Mouse (Mus musculus) midbrain, embryonic 16.5 days (tissue): ENCODE measurements around the gene Kif3c. TPM values are rescaled to one million over a fixed set of nuclear protein-coding genes. Genes with fewer than 3 reads are reported as not detected.

Source experiments
- ATAC-seq: fragments of 200-750 bp; cut with Nextera tagmentation; 2 replicates; pipeline ENCODE4 v1.8.0; 2017; ENCODE audit warnings: moderate TSS enrichment
- H3K27ac ChIP-seq: fragments of 300-500 bp; sonication (generic); 2 replicates; pipeline ENCODE4 v1.5.1; 2014; ENCODE audit warnings: mild to moderate bottlenecking, low read length, mixed read lengths
- H3K27me3 ChIP-seq: fragments of 300-500 bp; sonication (generic); 2 replicates; pipeline ENCODE4 v1.6.1; 2014; ENCODE audit warnings: low read depth, low read length, mixed read lengths; ENCODE audit not compliant: control insufficient read depth, insufficient read depth
- H3K36me3 ChIP-seq: fragments of 300-500 bp; sonication (generic); 2 replicates; pipeline ENCODE4 v1.6.1; 2014; ENCODE audit warnings: mild to moderate bottlenecking, low read length, moderate library complexity, mixed read lengths; ENCODE audit not compliant: control insufficient read depth, insufficient read depth
- H3K4me1 ChIP-seq: fragments of 300-500 bp; sonication (generic); 2 replicates; pipeline ENCODE4 v1.6.1; 2014; ENCODE audit warnings: mild to moderate bottlenecking, low read length, mixed read lengths; ENCODE audit not compliant: control insufficient read depth, insufficient read depth
- H3K4me2 ChIP-seq: fragments of 300-500 bp; sonication (generic); 2 replicates; pipeline ENCODE4 v1.6.1; 2014; ENCODE audit warnings: mild to moderate bottlenecking, low read length, mixed read lengths
- H3K4me3 ChIP-seq: fragments of 300-500 bp; sonication (generic); 2 replicates; pipeline ENCODE4 v1.5.1; 2014; ENCODE audit warnings: low read depth, mild to moderate bottlenecking, low read length, moderate library complexity, mixed read lengths
- H3K9ac ChIP-seq: fragments of 300-500 bp; sonication (generic); 2 replicates; pipeline ENCODE4 v1.6.1; 2014; ENCODE audit warnings: low read depth, low read length, mixed read lengths
- H3K9me3 ChIP-seq: fragments of 300-500 bp; sonication (generic); replicated peaks from 2 replicates; pipeline ENCODE4 v1.6.1; 2014; ENCODE audit warnings: mild to moderate bottlenecking, low read length, mixed read lengths; ENCODE audit not compliant: control insufficient read depth, poor library complexity, severe bottlenecking
- WGBS: fragments of 180-500 bp; shearing (Covaris S2); extraction: QIAGEN DNeasy Blood & Tissue Kit; methylation state at CpG from one replicate; pipeline ENCODE4 v1.1.7; 2014; 5-methylcytosine and 5-hydroxymethylcytosine counted together
- polyA plus RNA-seq: library from polyadenylated mRNA; unstranded; fragments of >200 nt; fragmentation: Nextera tagmentation; extraction: Ambion mirVana; gene quantifications from 2 replicates; pipeline ENCODE4 v1.2.1, GENCODE M21; 2015

The Kif3c gene
- 94.5 and 96.7 TPM in 2 replicates for polyA plus RNA-seq

GRCm38 (mm10) chr12:3364508-3365448 lies at the start of gene Kif3c:
TSS of gene Kif3c (plus strand) at chr12:3365132.
- ATAC-seq, result peak; percentile 94
- Histone ChIP-seq H3K36me3 (peaks cover 11% of the 10 kb centered on the region), H3K9me3 (no peaks in the 10 kb centered on the region; the same call in 1 of the 2 replicates), H3K4me1 (peaks cover 34% of the 10 kb centered on the region), H3K27ac (peak within 1 kb of the TSS; percentile 94), H3K9ac (peak within 1 kb of the TSS; percentile 98), H3K27me3 (no peaks in the 10 kb centered on the region), H3K4me2 (peak within 1 kb of the TSS; percentile 76), H3K4me3 (peak within 1 kb of the TSS; percentile 82)
- WGBS, result 7% methylated on average over 40 of the region's 48 CpGs

DNA sequence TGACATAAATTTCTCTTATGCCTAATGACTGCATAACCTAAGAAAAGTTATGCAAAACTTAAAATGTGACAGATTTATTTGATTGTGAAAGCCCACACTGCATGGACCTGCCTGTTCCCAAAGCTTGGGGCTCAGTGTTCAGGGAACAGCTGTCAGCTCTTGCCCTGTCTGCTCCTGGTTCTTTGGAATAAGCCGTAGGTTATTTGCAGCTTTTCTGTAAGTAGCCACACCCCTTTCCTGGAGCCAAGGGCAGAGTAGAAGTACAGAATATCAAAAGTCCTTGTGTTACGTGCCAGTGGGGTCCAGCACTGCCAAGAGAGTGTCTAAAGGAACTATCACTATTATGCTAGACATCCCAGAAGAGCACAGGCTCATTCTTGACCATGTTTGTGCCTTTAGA lies 48.8 kb upstream of the Kif3c start:
- WGBS, result 58% methylated on average over 2 of the region's 2 CpGs
- H3K4me2 ChIP-seq, result no peak overlapping the region
- H3K36me3 ChIP-seq, result no peaks in the 10 kb centered on the region
- H3K27ac ChIP-seq, result no peak overlapping the region
- no peaks in the 10 kb centered on the region for H3K9me3 ChIP-seq
- H3K4me1 ChIP-seq, result 0 out of 2 replicates have a peak, but pooled peaks cover under 1% of the 10 kb centered on the region
- ATAC-seq, result no peak
- no peak overlapping the region for H3K9ac ChIP-seq
- no peaks in the 10 kb centered on the region for H3K27me3 ChIP-seq
- H3K4me3 ChIP-seq, result no peak overlapping the region

DNA sequence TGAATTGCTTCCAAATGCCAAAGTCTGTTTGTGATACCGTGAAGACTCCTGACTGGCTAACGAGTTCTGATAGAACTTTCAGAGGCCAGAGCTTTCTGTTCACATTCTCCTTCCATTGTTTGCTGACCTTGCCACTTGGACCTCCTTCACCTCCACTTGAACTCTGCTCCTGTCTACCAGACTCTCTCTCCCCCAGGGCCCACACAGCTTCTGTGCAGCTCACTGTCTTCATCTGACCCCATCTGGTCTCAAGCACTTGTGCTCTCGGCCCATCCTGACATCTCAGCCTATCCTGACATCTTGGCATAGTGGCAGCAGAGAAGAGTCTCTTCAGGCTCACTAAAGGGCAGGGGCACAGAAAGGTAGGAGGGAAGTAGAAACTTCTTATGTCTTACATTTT lies 48.0 kb upstream of the Kif3c start:
- Histone ChIP-seq H3K27ac (no peak overlapping the region), H3K4me3 (no peak overlapping the region), H3K9me3 (no peaks in the 10 kb centered on the region), H3K4me2 (no peak overlapping the region), H3K9ac (no peak overlapping the region), H3K4me1 (no peaks in the 10 kb centered on the region), H3K27me3 (no peaks in the 10 kb centered on the region), H3K36me3 (no peaks in the 10 kb centered on the region)
- 75% methylated on average over 3 of the region's 3 CpGs for WGBS
- ATAC-seq, result no peak

GRCm38 (mm10) chr12:3319377-3319776 lies 45.6 kb upstream of the Kif3c start:
- Histone ChIP-seq H3K4me2 (no peak overlapping the region), H3K4me3 (no peak overlapping the region), H3K9ac (no peak overlapping the region), H3K27ac (no peak overlapping the region), H3K4me1 (no peaks in the 10 kb centered on the region), H3K36me3 (no peaks in the 10 kb centered on the region), H3K27me3 (no peaks in the 10 kb centered on the region), H3K9me3 (no peaks in the 10 kb centered on the region)
- WGBS, result 79% methylated on average over 4 of the region's 4 CpGs
- no peak for ATAC-seq

- no peaks in the 10 kb centered on the region for H3K4me1 ChIP-seq
- H3K9ac ChIP-seq, result no peak overlapping the region
- ATAC-seq, result no peak
- H3K27me3 ChIP-seq, result no peaks in the 10 kb centered on the region
- H3K27ac ChIP-seq, result no peak overlapping the region
- no peak overlapping the region for H3K4me2 ChIP-seq
- 85% methylated on average over 6 of the region's 6 CpGs for WGBS
- no peaks in the 10 kb centered on the region for H3K36me3 ChIP-seq
- no peaks in the 10 kb centered on the region for H3K9me3 ChIP-seq
- H3K4me3 ChIP-seq, result no peak overlapping the region
These were observed 41.7 kb upstream of the Kif3c start for GRCm38 (mm10) chr12:3323241-3323640.

DNA sequence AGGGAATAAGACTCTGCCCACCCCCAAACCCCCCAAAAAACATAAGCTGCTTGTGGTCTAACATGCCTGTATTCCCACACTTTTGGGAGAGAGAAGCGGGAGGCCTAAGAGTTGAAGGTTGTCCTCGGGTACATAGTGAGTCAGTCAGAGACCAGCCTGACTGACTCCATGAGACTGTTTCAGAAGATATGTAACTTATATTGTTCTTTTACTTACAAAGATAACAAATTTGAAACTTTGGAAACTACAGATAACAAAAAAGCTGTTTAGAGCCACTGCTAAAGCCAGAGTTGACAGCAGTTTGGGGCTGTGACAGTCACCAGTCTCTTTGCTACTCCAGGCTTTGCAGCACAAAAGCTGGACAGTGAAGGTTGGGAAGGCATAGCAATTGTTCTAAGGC lies 39.7 kb upstream of the Kif3c start:
- no peak for ATAC-seq
- Histone ChIP-seq H3K9me3 (no peaks in the 10 kb centered on the region), H3K27me3 (no peaks in the 10 kb centered on the region), H3K27ac (no peak overlapping the region), H3K4me2 (no peak overlapping the region), H3K4me3 (no peak overlapping the region), H3K4me1 (no peaks in the 10 kb centered on the region), H3K9ac (no peak overlapping the region), H3K36me3 (no peaks in the 10 kb centered on the region)
- WGBS, result 85% methylated on average over 2 of the region's 2 CpGs

GRCm38 (mm10) chr12:3329677-3330076 lies 35.3 kb upstream of the Kif3c start:
- 85% methylated on average over 4 of the region's 4 CpGs for WGBS
- no peaks in the 10 kb centered on the region for H3K27me3 ChIP-seq
- no peak overlapping the region for H3K27ac ChIP-seq
- H3K4me3 ChIP-seq, result no peak overlapping the region
- H3K9me3 ChIP-seq, result no peaks in the 10 kb centered on the region
- no peak for ATAC-seq
- no peaks in the 10 kb centered on the region for H3K36me3 ChIP-seq
- H3K4me2 ChIP-seq, result no peak overlapping the region
- H3K9ac ChIP-seq, result no peak overlapping the region
- H3K4me1 ChIP-seq, result no peaks in the 10 kb centered on the region

GRCm38 (mm10) chr12:3338931-3339330 lies 26.0 kb upstream of the Kif3c start:
- no peaks in the 10 kb centered on the region for H3K36me3 ChIP-seq
- H3K9me3 ChIP-seq, result no peaks in the 10 kb centered on the region
- H3K4me1 ChIP-seq, result no peaks in the 10 kb centered on the region
- H3K4me3 ChIP-seq, result no peak overlapping the region
- no peaks in the 10 kb centered on the region for H3K27me3 ChIP-seq
- H3K9ac ChIP-seq, result no peak overlapping the region
- H3K4me2 ChIP-seq, result no peak overlapping the region
- H3K27ac ChIP-seq, result no peak overlapping the region
- no peak for ATAC-seq
- WGBS, result 58% methylated on average over 1 of the region's 1 CpGs

DNA sequence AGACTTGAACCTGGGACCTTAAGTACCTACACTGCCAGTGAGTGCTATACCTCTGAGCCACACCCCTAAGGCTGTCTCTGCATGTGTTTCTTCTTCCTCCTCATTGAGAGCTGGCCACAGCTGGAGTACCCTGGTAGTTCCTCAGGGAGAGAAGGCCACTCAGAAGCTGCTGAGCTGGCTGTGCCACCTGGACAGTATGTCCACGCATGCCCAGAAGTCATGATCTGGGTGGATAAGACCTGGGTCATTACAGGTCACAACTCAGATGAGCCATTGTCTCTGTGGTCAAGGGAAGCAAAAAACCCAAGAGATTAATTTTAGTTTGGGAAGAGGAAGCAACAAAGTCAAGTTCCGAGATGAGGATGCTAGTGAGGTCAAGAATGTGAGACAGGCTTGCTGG lies 20.8 kb upstream of the Kif3c start:
- Histone ChIP-seq H3K4me2 (no peak overlapping the region), H3K27me3 (no peaks in the 10 kb centered on the region), H3K9me3 (no peaks in the 10 kb centered on the region), H3K4me3 (no peak overlapping the region), H3K9ac (no peak overlapping the region), H3K27ac (no peak overlapping the region), H3K4me1 (no peaks in the 10 kb centered on the region), H3K36me3 (no peaks in the 10 kb centered on the region)
- no peak for ATAC-seq
- 91% methylated on average over 2 of the region's 2 CpGs for WGBS
